Mouse (Mus musculus) heart, embryonic 16.5 days (tissue): ENCODE measurements around the gene AI467606. TPM values are rescaled to one million over a fixed set of nuclear protein-coding genes. Genes with fewer than 3 reads are reported as not detected.

Experiments used
- ATAC-seq: fragments of 200-750 bp; cut with Nextera tagmentation; replicated peaks from 2 replicates; pipeline ENCODE4 v1.8.0; 2017; ENCODE audit warnings: moderate number of reproducible peaks; ENCODE audit not compliant: insufficient read depth, low FRiP score; ENCODE audit errors: extremely low read depth
- H3K27ac ChIP-seq: fragments of 300-500 bp; sonication (generic); 2 replicates; pipeline ENCODE4 v1.5.1; 2014; ENCODE audit warnings: mild to moderate bottlenecking, low read length, control low read depth, moderate library complexity
- H3K27me3 ChIP-seq: fragments of 300-500 bp; sonication (generic); 2 replicates; pipeline ENCODE4 v1.6.1; 2014; ENCODE audit warnings: low read length, mixed read lengths; ENCODE audit not compliant: control insufficient read depth, insufficient read depth
- H3K36me3 ChIP-seq: fragments of 300-500 bp; sonication (generic); 2 replicates; pipeline ENCODE4 v1.6.1; 2014; ENCODE audit not compliant: control insufficient read depth, insufficient read depth
- H3K4me1 ChIP-seq: fragments of 300-500 bp; sonication (generic); 2 replicates; pipeline ENCODE4 v1.6.1; 2014; ENCODE audit warnings: low read length, mixed read lengths; ENCODE audit not compliant: control insufficient read depth, insufficient read depth
- H3K4me2 ChIP-seq: fragments of 300-500 bp; sonication (generic); 2 replicates; pipeline ENCODE4 v1.6.1; 2014; ENCODE audit warnings: low read depth, mild to moderate bottlenecking, control low read depth, low read length
- H3K4me3 ChIP-seq: fragments of 300-500 bp; sonication (generic); 2 replicates; pipeline ENCODE4 v1.5.1; 2014; ENCODE audit warnings: mild to moderate bottlenecking, control low read depth, low read length
- H3K9ac ChIP-seq: fragments of 300-500 bp; sonication (generic); 2 replicates; pipeline ENCODE4 v1.6.1; 2014; ENCODE audit warnings: low read length, control low read depth
- H3K9me3 ChIP-seq: fragments of 300-500 bp; sonication (generic); replicated peaks from 2 replicates; pipeline ENCODE4 v1.6.1; 2016; ENCODE audit warnings: low read length; ENCODE audit not compliant: control insufficient read depth
- WGBS: fragments of 180-500 bp; shearing (Covaris S2); extraction: QIAGEN DNeasy Blood & Tissue Kit; methylation state at CpG from one replicate; pipeline ENCODE4 v1.1.7; 2014; 5-methylcytosine and 5-hydroxymethylcytosine counted together
- polyA plus RNA-seq: library from polyadenylated mRNA; unstranded; fragments of >200 nt; fragmentation: Nextera tagmentation; extraction: Ambion mirVana; gene quantifications from 2 replicates; pipeline ENCODE4 v1.2.1, GENCODE M21; 2015

AI467606 gene
- polyA plus RNA-seq, 1 experiment from 2014 or later: 8.4 TPM

GRCm38 (mm10) chr7:127102148-127102547 lies 11.0 kb downstream of the AI467606 start:
- no peaks in the 10 kb centered on the region for H3K9me3 ChIP-seq
- no peak overlapping the region for H3K4me3 ChIP-seq
- no peak overlapping the region for H3K27ac ChIP-seq
- no peak overlapping the region for H3K9ac ChIP-seq
- H3K36me3 ChIP-seq: no peaks in the 10 kb centered on the region
- WGBS: 63% methylated on average over 6 of the region's 6 CpGs
- H3K27me3 ChIP-seq: no peaks in the 10 kb centered on the region
- ATAC-seq: no peak
- H3K4me1 ChIP-seq: no peaks in the 10 kb centered on the region
- no peak overlapping the region for H3K4me2 ChIP-seq

GRCm38 (mm10) chr7:127103960-127104359 lies 12.8 kb downstream of the AI467606 start:
- 58% methylated on average over 6 of the region's 6 CpGs for WGBS
- H3K9ac ChIP-seq: no peak overlapping the region; the same call in 1 of the 2 replicates
- H3K4me3 ChIP-seq: no peak overlapping the region
- no peaks in the 10 kb centered on the region for H3K4me1 ChIP-seq
- no peak overlapping the region for H3K27ac ChIP-seq
- H3K36me3 ChIP-seq: no peaks in the 10 kb centered on the region
- no peak for ATAC-seq
- no peaks in the 10 kb centered on the region for H3K9me3 ChIP-seq
- H3K4me2 ChIP-seq: no peak overlapping the region
- H3K27me3 ChIP-seq: no peaks in the 10 kb centered on the region; the same call in 1 of the 2 replicates

GRCm38 (mm10) chr7:127104560-127105332 lies 13.6 kb downstream of the AI467606 start:
- Histone ChIP-seq H3K4me2 (peak overlapping the region; percentile 69), H3K4me1 (no peaks in the 10 kb centered on the region), H3K9ac (peak overlapping the region; percentile 64), H3K27me3 (no peaks in the 10 kb centered on the region; the same call in 1 of the 2 replicates), H3K36me3 (no peaks in the 10 kb centered on the region), H3K9me3 (no peaks in the 10 kb centered on the region), H3K27ac (no peak overlapping the region), H3K4me3 (peak overlapping the region; percentile 41)
- ATAC-seq: peak; percentile 83
- 12% methylated on average over 17 of the region's 17 CpGs for WGBS

GRCm38 (mm10) chr7:127105551-127105950 lies 14.4 kb downstream of the AI467606 start:
- Histone ChIP-seq H3K27me3 (no peaks in the 10 kb centered on the region; the same call in 1 of the 2 replicates), H3K9me3 (no peaks in the 10 kb centered on the region), H3K4me2 (no peak overlapping the region), H3K4me3 (no peak overlapping the region), H3K27ac (no peak overlapping the region), H3K4me1 (no peaks in the 10 kb centered on the region), H3K9ac (no peak overlapping the region), H3K36me3 (no peaks in the 10 kb centered on the region)
- 69% methylated on average over 7 of the region's 7 CpGs for WGBS
- no peak for ATAC-seq

- no peaks in the 10 kb centered on the region for H3K36me3 ChIP-seq
- no peaks in the 10 kb centered on the region for H3K9me3 ChIP-seq
- WGBS: 38% methylated on average over 18 of the region's 18 CpGs
- peak; percentile 46 for ATAC-seq
- no peak overlapping the region for H3K4me3 ChIP-seq
- H3K9ac ChIP-seq: no peak overlapping the region
- no peak overlapping the region for H3K4me2 ChIP-seq
- no peak overlapping the region for H3K27ac ChIP-seq
- H3K27me3 ChIP-seq: no peaks in the 10 kb centered on the region; the same call in 1 of the 2 replicates
- H3K4me1 ChIP-seq: peaks cover 7% of the 10 kb centered on the region
Measured at GRCm38 (mm10) chr7:127110239-127111007, 19.3 kb downstream of the AI467606 start.

- Histone ChIP-seq H3K9me3 (no peaks in the 10 kb centered on the region), H3K4me2 (no peak overlapping the region), H3K9ac (no peak overlapping the region), H3K27ac (no peak overlapping the region), H3K4me3 (no peak overlapping the region), H3K36me3 (no peaks in the 10 kb centered on the region), H3K27me3 (no peaks in the 10 kb centered on the region; the same call in 1 of the 2 replicates), H3K4me1 (peaks cover 7% of the 10 kb centered on the region)
- WGBS: 39% methylated on average over 6 of the region's 6 CpGs
- no peak for ATAC-seq
Measured at GRCm38 (mm10) chr7:127111461-127111860, 20.3 kb downstream of the AI467606 start.

GRCm38 (mm10) chr7:127112251-127112841 lies 21.2 kb downstream of the AI467606 start:
- no peaks in the 10 kb centered on the region; the same call in 1 of the 2 replicates for H3K27me3 ChIP-seq
- H3K27ac ChIP-seq: no peak overlapping the region
- no peak overlapping the region for H3K4me2 ChIP-seq
- peaks cover 7% of the 10 kb centered on the region for H3K4me1 ChIP-seq
- 62% methylated on average over 12 of the region's 12 CpGs for WGBS
- no peak for ATAC-seq
- no peaks in the 10 kb centered on the region for H3K36me3 ChIP-seq
- no peaks in the 10 kb centered on the region for H3K9me3 ChIP-seq
- no peak overlapping the region for H3K4me3 ChIP-seq
- no peak overlapping the region for H3K9ac ChIP-seq

GRCm38 (mm10) chr7:127112921-127113597 lies 21.9 kb downstream of the AI467606 start:
- Histone ChIP-seq H3K9me3 (no peaks in the 10 kb centered on the region), H3K9ac (no peak overlapping the region), H3K36me3 (no peaks in the 10 kb centered on the region), H3K27me3 (no peaks in the 10 kb centered on the region; the same call in 1 of the 2 replicates), H3K4me3 (no peak overlapping the region), H3K4me1 (peaks cover 12% of the 10 kb centered on the region), H3K4me2 (no peak overlapping the region), H3K27ac (no peak overlapping the region)
- 33% methylated on average over 9 of the region's 9 CpGs for WGBS
- no peak for ATAC-seq
